Mouse (Mus musculus) CH12.LX (cell line): ENCODE measurements at regions not wholly inside any gene's neighbourhood (a gene's known extent, or its start where the extent isn't known, plus 50 kb on each side); places are given as distances from the start of the nearest gene placed in this dataset.

Experiments
- DNase-seq: peaks from one replicate; pipeline ENCODE4 v3.0.0-alpha.2; 2013; ENCODE audit errors: extremely low read depth
- H3K27ac ChIP-seq: 2 replicates; pipeline ENCODE4 v1.5.1; 2012; ENCODE audit warnings: low read depth, mild to moderate bottlenecking, control low read depth, moderate library complexity; ENCODE audit not compliant: insufficient read depth
- H3K27me3 ChIP-seq: replicated peaks from 2 replicates; pipeline ENCODE3; 2012; ENCODE audit warnings: inconsistent platforms
- H3K36me3 ChIP-seq, 2 experiments: replicated peaks in 1 of 2; 2 replicates each; pipeline versions ENCODE3 to v1.6.1; 2012; ENCODE audit warnings: inconsistent platforms in 1 of 2, low read length in 1 of 2, mild to moderate bottlenecking in 1 of 2, mixed read lengths in 1 of 2, moderate library complexity in 1 of 2; ENCODE audit not compliant: control insufficient read depth in 1 of 2, insufficient read depth in 1 of 2
- H3K4me1 ChIP-seq, 2 experiments: 2 replicates each; pipeline ENCODE4 v1.6.1; 2012; ENCODE audit warnings: inconsistent platforms in 1 of 2, moderate library complexity in 1 of 2; ENCODE audit not compliant: insufficient read depth in 2 of 2, control insufficient read depth in 1 of 2
- H3K4me2 ChIP-seq: 2 replicates; pipeline ENCODE4 v1.6.1; 2012; ENCODE audit warnings: low read depth, mild to moderate bottlenecking, control low read depth; ENCODE audit not compliant: poor library complexity, insufficient read depth, severe bottlenecking
- H3K4me3 ChIP-seq, 3 experiments: fragments of 150-350 bp in 1 of 3; sonication (generic) in 1 of 3; replicated peaks in 1 of 3; 2 replicates each; pipeline versions ENCODE3 to v1.5.1; 2011 to 2012; ENCODE audit warnings: low read depth in 2 of 3, low read length in 2 of 3, mild to moderate bottlenecking in 2 of 3, moderate library complexity in 2 of 3, control low read depth in 1 of 3, improper control_type of control experiment in 1 of 3, inconsistent platforms in 1 of 3, mixed read lengths in 1 of 3; ENCODE audit not compliant: poor library complexity in 1 of 3
- H3K79me2 ChIP-seq: replicated peaks from 2 replicates; pipeline ENCODE4 v1.6.1; 2012; ENCODE audit warnings: mild to moderate bottlenecking, moderate library complexity; ENCODE audit not compliant: control insufficient read depth, poor library complexity, insufficient read depth, severe bottlenecking; ENCODE audit errors: extremely low read depth
- H3K9ac ChIP-seq: 2 replicates; pipeline ENCODE4 v1.6.1; 2012; ENCODE audit warnings: low read depth, mild to moderate bottlenecking, control low read depth, moderate library complexity; ENCODE audit not compliant: insufficient read depth
- H3K9me3 ChIP-seq: replicated peaks from 2 replicates; pipeline ENCODE3; 2012; ENCODE audit warnings: low read length, inconsistent platforms, mixed read lengths
- CHD1 ChIP-seq: IDR thresholded peaks from 2 replicates; pipeline ENCODE4 v1.6.1; 2012; ENCODE audit warnings: low read depth, low read length, improper control_type of control experiment, inconsistent platforms
- CTCF ChIP-seq, 2 experiments: IDR thresholded peaks in 1 of 2; conservative IDR thresholded peaks in 1 of 2; 2 replicates each; pipeline ENCODE4 v1.5.1; 2011 to 2012; ENCODE audit warnings: low read depth in 2 of 2, low read length in 2 of 2, improper control_type of control experiment in 1 of 2, inconsistent platforms in 1 of 2, mild to moderate bottlenecking in 1 of 2, moderate library complexity in 1 of 2
- EP300 ChIP-seq: IDR thresholded peaks from 2 replicates; pipeline ENCODE4 v1.6.1; 2011; ENCODE audit warnings: low read length, improper control_type of control experiment
- ETS1 ChIP-seq: conservative IDR thresholded peaks from 2 replicates; pipeline ENCODE4 v1.6.1; 2012; ENCODE audit warnings: low read depth, mild to moderate bottlenecking, inconsistent platforms, low read length, improper control_type of control experiment, moderate library complexity
- GABPA ChIP-seq: IDR thresholded peaks from 2 replicates; pipeline ENCODE4 v1.6.1; 2012; ENCODE audit warnings: low read depth, low read length, improper control_type of control experiment, inconsistent platforms; ENCODE audit not compliant: insufficient replicate concordance
- HCFC1 ChIP-seq: IDR thresholded peaks from 2 replicates; pipeline ENCODE4 v1.6.1; 2012; ENCODE audit warnings: low read depth, mild to moderate bottlenecking, inconsistent platforms, low read length, improper control_type of control experiment
- IRF4 ChIP-seq: IDR thresholded peaks from 2 replicates; pipeline ENCODE4 v1.6.1; 2014; ENCODE audit warnings: low read depth, mild to moderate bottlenecking, inconsistent platforms, low read length, improper control_type of control experiment
- JUN ChIP-seq: IDR thresholded peaks from 2 replicates; pipeline ENCODE4 v1.6.1; 2011; ENCODE audit warnings: low read depth, mild to moderate bottlenecking, low read length, improper control_type of control experiment, moderate library complexity; ENCODE audit not compliant: insufficient read depth
- JUND ChIP-seq: conservative IDR thresholded peaks from 2 replicates; pipeline ENCODE4 v1.6.1; 2011; ENCODE audit warnings: low read depth, low read length, improper control_type of control experiment
- KAT2A ChIP-seq: IDR thresholded peaks from 2 replicates; pipeline ENCODE4 v1.6.1; 2012; ENCODE audit warnings: low read length, improper control_type of control experiment, inconsistent platforms; ENCODE audit not compliant: insufficient replicate concordance
- MAFK ChIP-seq: IDR thresholded peaks from 2 replicates; pipeline ENCODE4 v1.6.1; 2011; ENCODE audit warnings: low read length, improper control_type of control experiment; ENCODE audit not compliant: insufficient replicate concordance
- MAX ChIP-seq: IDR thresholded peaks from 2 replicates; pipeline ENCODE4 v1.6.1; 2011; ENCODE audit warnings: low read length, improper control_type of control experiment
- MEF2A ChIP-seq: IDR thresholded peaks from 2 replicates; pipeline ENCODE4 v1.6.1; 2014; ENCODE audit warnings: low read depth, mild to moderate bottlenecking, inconsistent platforms, low read length, improper control_type of control experiment, borderline replicate concordance
- MXI1 ChIP-seq: IDR thresholded peaks from 2 replicates; pipeline ENCODE4 v1.6.1; 2011; ENCODE audit warnings: mild to moderate bottlenecking, low read depth, low read length, improper control_type of control experiment
- PAX5 ChIP-seq: IDR thresholded peaks from 2 replicates; pipeline ENCODE4 v1.6.1; 2012; ENCODE audit warnings: low read length, inconsistent platforms, mixed read lengths
- POLR2A ChIP-seq: IDR thresholded peaks from 2 replicates; pipeline ENCODE4 v1.6.1; 2011; ENCODE audit warnings: low read depth, mild to moderate bottlenecking, improper control_type of control experiment, low read length
- POLR2AphosphoS2 ChIP-seq: IDR thresholded peaks from 2 replicates; pipeline ENCODE4 v1.6.1; 2011; ENCODE audit warnings: low read depth, low read length, improper control_type of control experiment
- RAD21 ChIP-seq: IDR thresholded peaks from 2 replicates; pipeline ENCODE4 v1.6.1; 2011; ENCODE audit warnings: low read depth, mild to moderate bottlenecking, low read length, improper control_type of control experiment, moderate library complexity
- SMC3 ChIP-seq: IDR thresholded peaks from 2 replicates; pipeline ENCODE4 v1.6.1; 2011; ENCODE audit warnings: low read depth, low read length, improper control_type of control experiment
- TBP ChIP-seq: conservative IDR thresholded peaks from 2 replicates; pipeline ENCODE4 v1.6.1; 2011; ENCODE audit warnings: low read depth, low read length, improper control_type of control experiment
- TCF12 ChIP-seq: IDR thresholded peaks from 2 replicates; pipeline ENCODE4 v1.6.1; 2014; ENCODE audit warnings: low read depth, mild to moderate bottlenecking, inconsistent platforms, low read length, improper control_type of control experiment
- UBTF ChIP-seq: IDR thresholded peaks from 2 replicates; pipeline ENCODE4 v1.6.1; 2012; ENCODE audit warnings: low read depth, mild to moderate bottlenecking, inconsistent platforms, low read length, improper control_type of control experiment, moderate library complexity
- USF1 ChIP-seq: IDR thresholded peaks from 2 replicates; pipeline ENCODE4 v1.6.1; 2014; ENCODE audit warnings: low read depth, mild to moderate bottlenecking, inconsistent platforms, low read length, improper control_type of control experiment
- USF2 ChIP-seq: conservative IDR thresholded peaks from 2 replicates; pipeline ENCODE4 v1.6.1; 2011; ENCODE audit warnings: low read depth, low read length, improper control_type of control experiment
- ZC3H11A ChIP-seq: IDR thresholded peaks from 2 replicates; pipeline ENCODE4 v1.6.1; 2012; ENCODE audit warnings: low read depth, mild to moderate bottlenecking, inconsistent platforms, low read length, improper control_type of control experiment
- ZKSCAN1 ChIP-seq: IDR thresholded peaks from 2 replicates; pipeline ENCODE4 v1.6.1; 2012; ENCODE audit warnings: low read depth, inconsistent platforms, low read length, improper control_type of control experiment, borderline replicate concordance
- ZNF384 ChIP-seq: IDR thresholded peaks from 2 replicates; pipeline ENCODE4 v1.6.1; 2012; ENCODE audit warnings: low read depth, low read length, improper control_type of control experiment, inconsistent platforms
- dilution Hi-C: fragments of 300-500 bp; cut with MboI; formaldehyde crosslinking; loops from 2 replicates; pipeline ENCODE4 v1.14.3; 2020; ENCODE audit warnings: low sequenced_read_pairs; ENCODE audit not compliant: extremely low pct_unique_long_range_greater_than_20kb, extremely low pct_ligation_motif_present
- in situ Hi-C: fragments of 300-500 bp; cut with MboI; formaldehyde crosslinking; loops from 3 replicates; pipeline ENCODE4 v1.14.3; 2019; ENCODE audit warnings: low sequenced_read_pairs, low pct_ligation_motif_present, low pct_unique_long_range_greater_than_20kb, mixed read lengths

- no peaks in the 10 kb centered on the region for H3K79me2 ChIP-seq
- no peak overlapping the region for H3K4me3 ChIP-seq
- DNase-seq: peak; percentile 14
- in situ Hi-C loops: no loop called here
- no peak overlapping the region for H3K4me2 ChIP-seq
- no peaks in the 10 kb centered on the region for H3K27me3 ChIP-seq
- H3K36me3 ChIP-seq: no peaks in the 10 kb centered on the region
- dilution Hi-C loops: no loop called here
- peaks cover 0 to 9% of the 10 kb centered on the region in 2 experiments; a peak in 1 of 4 replicates for H3K4me1 ChIP-seq
- no peak overlapping the region for H3K9ac ChIP-seq
- no peak overlapping the region for H3K27ac ChIP-seq
- H3K9me3 ChIP-seq: no peaks in the 10 kb centered on the region
- TF ChIP-seq CHD1 (no peak), IRF4 (no peak), MAX (no peak), GABPA (no peak), ETS1 (no peak), ZNF384 (no peak), ZKSCAN1 (no peak), UBTF (no peak), POLR2A (no peak), TBP (no peak), HCFC1 (no peak), MXI1 (no peak), MEF2A (no peak), ZC3H11A (no peak), USF1 (no peak), PAX5 (no peak), SMC3 (no peak), KAT2A (no peak)
- TF ChIP-seq, all 38 proteins: peak for 0
These were observed 67.1 kb upstream of the Errfi1 start for GRCm38 (mm10) chr4:150786651-150787050.

- in situ Hi-C loops (no loop called here), dilution Hi-C loops (no loop called here)
- Histone ChIP-seq H3K36me3 (no peaks in the 10 kb centered on the region), H3K4me3 (no peak overlapping the region), H3K27ac (no peak overlapping the region), H3K4me2 (no peak overlapping the region), H3K9ac (no peak overlapping the region), H3K9me3 (no peaks in the 10 kb centered on the region), H3K27me3 (no peaks in the 10 kb centered on the region), H3K79me2 (no peaks in the 10 kb centered on the region), H3K4me1 (peaks cover 0 to 9% of the 10 kb centered on the region in 2 experiments; a peak in 1 of 4 replicates)
- DNase-seq: no peak
- TF ChIP-seq ZNF384 (no peak), POLR2AphosphoS2 (no peak), TCF12 (no peak), CHD1 (no peak), TBP (no peak), JUN (no peak), ETS1 (no peak), ZC3H11A (no peak), MEF2A (no peak), EP300 (no peak), JUND (no peak), SMC3 (no peak), USF1 (no peak), GABPA (no peak), CTCF (conservative IDR thresholded peaks at IDR 0.05 in 1 of 2, IDR thresholded peaks at IDR 0.05 in 1 of 2; ENCODE audit: low read depth in 2 of 2, low read length in 2 of 2) (no peak), USF2 (no peak), ZKSCAN1 (no peak), UBTF (no peak), RAD21 (no peak), MAFK (no peak)
These were observed 68.9 kb upstream of the Errfi1 start for GRCm38 (mm10) chr4:150784491-150785451.
